Mouse (Mus musculus) megakaryocyte, embryonic 14.5 days (primary cell): ENCODE measurements around the gene Lamc3. TPM values are rescaled to one million over a fixed set of nuclear protein-coding genes. Genes with fewer than 3 reads are reported as not detected.
A peak's percentile ranks its signal among the peaks of the same experiment; 100 is the strongest.

Experiments
- H3K27me3 ChIP-seq: replicated peaks from 2 replicates; pipeline ENCODE3; 2012; ENCODE audit warnings: inconsistent platforms
- H3K36me3 ChIP-seq: replicated peaks from 2 replicates; pipeline ENCODE3; 2012; ENCODE audit warnings: low read length, inconsistent platforms, mixed read lengths
- H3K4me1 ChIP-seq: 2 replicates; pipeline ENCODE4 v1.6.1; 2012; ENCODE audit warnings: inconsistent platforms
- H3K4me3 ChIP-seq: replicated peaks from 2 replicates; pipeline ENCODE3; 2012; ENCODE audit warnings: moderate library complexity, mild to moderate bottlenecking, inconsistent platforms
- H3K9me3 ChIP-seq: 2 replicates; pipeline ENCODE4 v1.6.1; 2012; ENCODE audit warnings: inconsistent platforms
- FLI1 ChIP-seq: IDR thresholded peaks from 2 replicates; pipeline ENCODE4 v1.6.1; 2012; ENCODE audit warnings: low read length, inconsistent platforms, mixed read lengths
- GATA1 ChIP-seq: IDR thresholded peaks from 3 replicates; pipeline ENCODE4 v1.6.1; 2012; ENCODE audit warnings: mixed read lengths, low read length, inconsistent platforms, borderline replicate concordance
- polyA plus RNA-seq: library from polyadenylated mRNA; stranded (reverse); fragments of >175 nt; gene quantifications from 2 replicates; pipeline ENCODE4 v1.2.3, GENCODE M21; 2012; ENCODE audit warnings: low replicate concordance; ENCODE audit not compliant: insufficient read depth

Lamc3 gene
- not detected in 2 replicates for polyA plus RNA-seq

DNA sequence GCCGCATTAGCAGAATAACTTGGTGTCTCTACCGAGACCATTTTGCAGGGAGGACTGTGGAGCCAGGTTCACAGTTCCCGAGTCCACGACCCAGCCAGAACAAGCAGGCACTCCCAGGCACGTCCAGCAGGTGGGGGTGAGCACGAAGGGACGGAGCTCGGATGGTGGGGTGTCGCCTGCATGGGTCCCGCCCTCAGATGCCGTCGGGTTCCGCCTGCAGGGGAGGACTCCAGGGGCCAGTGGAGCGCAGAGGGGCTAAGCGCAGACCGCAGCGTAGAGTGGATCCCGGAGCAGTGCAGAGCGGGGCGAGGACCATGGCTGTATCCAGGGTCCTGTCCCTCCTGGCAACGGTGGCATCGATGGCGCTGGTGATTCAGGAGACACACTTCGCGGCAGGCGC is at the start of gene Lamc3:
Lamc3 (plus strand) TSS at position 262 of the 400 bp plus-strand sequence.
- Histone ChIP-seq H3K36me3 (no peaks in the 10 kb centered on the region), H3K4me3 (peak within 1 kb of the TSS; percentile 80), H3K4me1 (peaks cover 8% of the 10 kb centered on the region), H3K9me3 (no peaks in the 10 kb centered on the region), H3K27me3 (peaks cover 100% of the 10 kb centered on the region)
- no peak for TF ChIP-seq FLI1
- TF ChIP-seq GATA1 = no peak

DNA sequence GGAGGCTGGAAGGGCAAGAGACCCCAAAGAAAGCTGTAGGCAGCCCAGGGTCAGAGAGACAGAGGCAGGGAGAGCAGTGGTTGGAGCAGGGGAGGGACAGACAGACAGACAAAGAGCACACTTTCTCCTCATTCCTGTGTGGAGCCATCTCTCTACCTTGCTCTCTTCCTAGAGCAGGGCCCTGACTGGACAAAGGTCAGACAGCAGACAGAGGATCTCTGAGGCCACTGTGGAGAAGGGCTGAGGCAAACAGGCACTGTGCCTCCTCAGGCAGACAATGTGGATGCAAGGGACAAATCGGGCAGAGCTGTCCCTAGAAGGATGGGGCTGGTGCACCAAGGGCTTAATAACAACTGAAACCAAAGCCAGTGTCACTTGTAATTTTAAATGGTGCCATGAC is 48.2 kb upstream of the Lamc3 start:
- Histone ChIP-seq H3K9me3 (no peaks in the 10 kb centered on the region), H3K36me3 (no peaks in the 10 kb centered on the region), H3K4me3 (no peak overlapping the region), H3K4me1 (peaks cover 4% of the 10 kb centered on the region; the same call in 1 of the 2 replicates), H3K27me3 (peaks cover 96% of the 10 kb centered on the region)
- TF ChIP-seq GATA1 (no peak), FLI1 (no peak)

DNA sequence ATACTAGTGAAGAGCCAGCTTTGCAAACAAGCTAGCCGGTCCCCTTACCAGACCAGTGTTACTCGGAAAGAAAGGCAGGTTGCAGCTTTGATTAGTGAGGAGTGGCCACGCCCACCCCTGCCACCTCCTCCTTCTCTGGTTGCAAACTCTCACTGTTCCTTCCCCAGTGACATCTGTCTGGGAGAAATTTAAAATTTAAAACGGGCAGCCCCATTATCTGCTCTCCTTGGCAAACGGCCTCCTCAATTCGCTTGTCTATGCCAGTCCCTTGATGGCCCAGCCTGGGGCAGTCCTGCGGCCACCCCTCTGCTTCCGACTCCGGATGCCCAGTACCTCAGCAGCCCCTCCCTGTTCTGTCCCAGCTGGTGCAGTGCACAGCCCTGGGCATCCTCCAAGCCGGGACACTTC is 42.4 kb upstream of the Lamc3 start:
- H3K36me3 ChIP-seq = no peaks in the 10 kb centered on the region
- peaks cover 88% of the 10 kb centered on the region for H3K27me3 ChIP-seq
- H3K4me1 ChIP-seq = peaks cover 29% of the 10 kb centered on the region
- no peak overlapping the region for H3K4me3 ChIP-seq
- TF ChIP-seq FLI1 (no peak), GATA1 (no peak)
- no peaks in the 10 kb centered on the region for H3K9me3 ChIP-seq

DNA sequence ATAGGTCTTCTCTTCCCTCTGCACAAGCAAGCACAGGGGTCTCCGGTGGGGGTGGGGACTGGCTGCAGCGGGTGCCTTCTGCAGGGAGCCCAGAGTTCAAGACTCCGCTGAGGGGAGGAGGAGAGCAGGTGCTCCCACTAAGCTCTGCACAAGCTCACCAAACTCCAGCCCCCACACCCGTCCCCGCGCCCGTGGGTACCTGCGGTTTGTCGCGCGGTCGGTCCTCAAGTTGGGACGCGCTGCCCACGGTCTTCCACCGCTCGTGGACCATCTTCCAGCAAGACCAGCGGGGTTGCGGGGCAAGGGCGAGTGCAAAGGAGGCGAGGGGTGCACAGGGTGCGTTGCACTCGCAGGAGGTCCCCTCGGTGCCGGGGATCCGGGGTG is 41.6 kb upstream of the Lamc3 start:
- no peak for TF ChIP-seq FLI1
- TF ChIP-seq GATA1 = no peak
- Histone ChIP-seq H3K27me3 (peaks cover 84% of the 10 kb centered on the region), H3K9me3 (no peaks in the 10 kb centered on the region)

DNA sequence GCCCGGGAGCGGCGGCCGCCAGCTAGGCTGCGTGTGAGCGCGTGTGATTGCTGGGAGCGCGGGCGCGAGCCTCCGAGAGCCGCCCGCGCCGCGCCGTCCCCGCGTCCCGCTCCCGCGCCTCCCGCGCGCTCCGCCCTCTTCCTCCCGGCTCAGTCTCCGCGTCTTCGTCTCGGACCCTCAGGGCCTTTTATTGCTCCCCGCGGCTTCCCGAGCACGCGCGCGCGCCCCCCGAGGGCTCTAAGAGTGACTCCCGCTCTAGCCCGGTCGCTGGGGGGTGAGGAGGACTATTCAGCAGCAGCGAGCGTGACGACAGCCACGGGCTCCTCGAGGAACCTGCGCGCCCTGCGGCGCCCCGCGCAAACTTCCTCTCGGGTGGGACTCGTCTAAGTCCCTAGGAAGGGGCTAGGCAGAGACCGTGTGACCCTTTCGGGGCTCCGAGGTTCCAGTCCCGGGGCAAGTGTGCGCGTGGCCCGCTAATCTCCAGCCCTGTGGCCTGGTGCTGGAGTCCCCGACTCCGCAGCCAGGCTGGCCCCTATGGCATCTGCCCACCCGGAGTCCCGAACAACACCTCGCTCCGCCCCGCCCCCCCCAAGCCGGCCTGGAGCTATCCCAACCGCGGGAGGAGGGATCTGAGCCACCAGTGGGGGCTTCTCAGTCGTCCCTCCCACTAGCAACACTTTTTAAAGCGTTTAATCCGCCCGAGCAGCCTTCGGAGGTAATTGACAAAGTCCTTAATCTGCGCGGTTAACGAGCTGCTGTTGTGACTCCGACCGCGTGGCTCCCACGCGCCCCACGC is 41.0 kb upstream of the Lamc3 start, which contains the start of gene Fibcd1:
Fibcd1 (minus strand) TSS at position 110 of the 796 bp plus-strand sequence.
- H3K27me3 ChIP-seq = peaks cover 83% of the 10 kb centered on the region
- peaks cover 29% of the 10 kb centered on the region for H3K4me1 ChIP-seq
- no peak for TF ChIP-seq FLI1
- TF ChIP-seq GATA1 = no peak
- H3K9me3 ChIP-seq = no peaks in the 10 kb centered on the region
- peak within 1 kb of the TSS; percentile 84 for H3K4me3 ChIP-seq
- H3K36me3 ChIP-seq = no peaks in the 10 kb centered on the region

More for the DNA sequence above, 41.6 kb upstream of the Lamc3 start:
- no peaks in the 10 kb centered on the region for H3K36me3 ChIP-seq
- H3K4me3 ChIP-seq = peak overlapping the region; percentile 84
- peaks cover 29% of the 10 kb centered on the region for H3K4me1 ChIP-seq

DNA sequence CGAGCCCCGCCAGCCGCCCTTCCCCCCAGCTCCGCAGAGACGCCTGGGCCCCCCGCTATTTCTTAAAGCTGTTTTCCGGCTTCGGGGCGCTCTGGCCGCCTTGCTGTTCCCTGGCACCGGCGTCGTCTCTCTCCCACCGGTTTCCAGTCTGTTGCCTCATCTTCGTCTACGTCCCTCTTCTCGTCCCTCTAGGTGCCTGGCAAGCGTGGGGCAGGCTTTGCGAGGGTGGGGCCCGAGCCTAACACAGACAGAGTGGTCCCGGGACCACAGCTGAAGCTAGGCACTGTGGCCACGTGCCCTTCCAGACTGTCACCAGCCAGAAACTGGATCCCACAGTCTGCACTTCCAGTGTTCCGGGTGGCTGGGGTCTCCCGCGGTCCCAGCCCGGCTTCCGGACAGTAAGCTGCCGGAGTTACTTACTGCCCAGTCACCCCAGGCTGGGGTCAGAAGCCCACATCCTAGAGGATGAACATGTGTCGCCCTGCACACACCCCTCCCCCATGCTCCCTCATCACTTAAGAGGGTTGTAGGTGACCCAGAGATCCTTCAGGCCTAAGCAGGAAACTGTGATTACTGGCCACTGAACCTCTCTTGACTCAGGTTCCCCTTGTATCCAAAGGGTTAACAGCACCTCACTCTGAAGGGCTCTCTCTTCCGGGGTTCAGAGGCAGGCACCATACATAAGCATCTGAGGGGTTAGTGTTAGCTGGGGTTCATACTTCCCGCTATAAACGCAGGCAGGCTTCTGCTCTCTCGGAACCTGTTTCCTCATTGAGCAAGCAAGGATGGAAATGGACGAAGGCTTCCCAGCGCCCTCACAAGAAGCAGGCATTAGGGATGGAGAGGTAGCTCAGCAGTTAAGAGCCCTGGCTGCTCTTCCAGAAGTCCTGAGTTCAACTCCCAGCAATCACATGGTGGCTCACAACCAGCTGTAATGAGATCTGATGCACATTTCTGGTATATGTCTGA is 40.1 kb upstream of the Lamc3 start:
- Histone ChIP-seq H3K27me3 (peaks cover 83% of the 10 kb centered on the region), H3K9me3 (no peaks in the 10 kb centered on the region), H3K4me1 (peaks cover 29% of the 10 kb centered on the region), H3K4me3 (no peak overlapping the region), H3K36me3 (no peaks in the 10 kb centered on the region)
- TF ChIP-seq GATA1 (no peak), FLI1 (no peak)

DNA sequence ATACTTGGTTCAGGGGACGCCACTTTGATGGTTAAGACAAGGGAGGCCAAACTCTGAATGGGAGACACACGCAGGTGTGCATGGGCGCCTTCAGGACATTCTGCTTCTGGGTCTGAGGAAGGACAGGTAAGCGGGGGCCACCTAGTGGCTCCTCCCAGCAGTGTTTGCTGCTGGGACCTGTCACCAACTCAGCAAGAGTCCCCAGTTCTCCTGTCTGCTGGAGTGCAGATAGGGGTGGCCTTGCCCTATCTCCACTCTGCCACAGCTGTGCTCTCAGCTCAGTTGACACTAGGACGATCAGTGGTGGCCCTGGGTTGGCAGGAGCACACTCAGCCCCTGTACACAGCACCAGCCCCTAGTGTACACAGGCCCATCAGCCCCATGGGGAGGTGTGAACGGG is 39.2 kb upstream of the Lamc3 start:
- Histone ChIP-seq H3K9me3 (no peaks in the 10 kb centered on the region), H3K27me3 (peaks cover 83% of the 10 kb centered on the region), H3K36me3 (no peaks in the 10 kb centered on the region), H3K4me1 (peaks cover 29% of the 10 kb centered on the region), H3K4me3 (no peak overlapping the region)
- TF ChIP-seq FLI1 = no peak
- no peak for TF ChIP-seq GATA1

DNA sequence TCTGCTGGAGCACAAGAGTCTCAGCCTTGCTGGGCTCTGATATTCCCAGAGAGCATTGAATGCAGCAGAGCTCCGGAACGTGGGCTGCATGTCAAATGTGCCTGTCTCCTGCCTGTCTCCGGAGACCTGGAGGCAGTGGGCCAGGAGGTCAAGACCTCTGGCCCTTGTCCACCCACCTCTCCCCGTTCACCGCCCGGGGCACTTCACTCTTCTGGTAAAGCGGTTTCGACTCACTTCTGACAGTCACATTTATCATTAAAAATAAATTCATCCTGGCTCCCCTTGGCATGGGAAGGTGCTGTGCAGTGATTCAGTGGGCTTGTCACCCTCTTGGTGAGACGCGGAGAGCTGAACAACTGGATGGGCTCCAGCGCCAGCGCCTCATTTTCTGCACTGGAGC is 37.0 kb upstream of the Lamc3 start:
- Histone ChIP-seq H3K9me3 (no peaks in the 10 kb centered on the region), H3K36me3 (no peaks in the 10 kb centered on the region), H3K27me3 (peaks cover 80% of the 10 kb centered on the region), H3K4me3 (no peak overlapping the region), H3K4me1 (peaks cover 39% of the 10 kb centered on the region)
- TF ChIP-seq GATA1 = no peak
- no peak for TF ChIP-seq FLI1

DNA sequence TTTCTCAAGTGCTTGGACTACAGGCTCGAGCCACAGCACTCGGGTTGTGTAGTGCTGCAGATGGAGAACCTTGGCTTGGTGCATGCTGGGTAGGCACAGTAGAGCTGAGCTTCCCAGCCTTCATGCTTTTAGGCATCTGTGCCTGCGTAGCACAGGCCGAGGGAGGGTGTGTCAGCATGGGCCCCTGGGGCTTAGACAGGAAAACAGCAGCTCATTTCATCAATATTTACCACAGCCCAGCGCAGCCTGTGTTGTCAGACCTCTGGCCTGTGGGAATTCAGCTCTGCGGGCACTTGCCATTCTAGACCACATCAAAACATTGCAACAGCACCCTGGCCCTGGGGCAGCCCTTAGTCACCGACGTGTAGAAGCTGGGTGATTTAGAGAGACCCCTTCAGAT is 31.1 kb upstream of the Lamc3 start:
- Histone ChIP-seq H3K4me1 (peaks cover 10% of the 10 kb centered on the region; the same call in 1 of the 2 replicates), H3K27me3 (peaks cover 93% of the 10 kb centered on the region), H3K36me3 (no peaks in the 10 kb centered on the region), H3K4me3 (no peak overlapping the region), H3K9me3 (peaks cover 5% of the 10 kb centered on the region)
- TF ChIP-seq GATA1 (no peak), FLI1 (no peak)

DNA sequence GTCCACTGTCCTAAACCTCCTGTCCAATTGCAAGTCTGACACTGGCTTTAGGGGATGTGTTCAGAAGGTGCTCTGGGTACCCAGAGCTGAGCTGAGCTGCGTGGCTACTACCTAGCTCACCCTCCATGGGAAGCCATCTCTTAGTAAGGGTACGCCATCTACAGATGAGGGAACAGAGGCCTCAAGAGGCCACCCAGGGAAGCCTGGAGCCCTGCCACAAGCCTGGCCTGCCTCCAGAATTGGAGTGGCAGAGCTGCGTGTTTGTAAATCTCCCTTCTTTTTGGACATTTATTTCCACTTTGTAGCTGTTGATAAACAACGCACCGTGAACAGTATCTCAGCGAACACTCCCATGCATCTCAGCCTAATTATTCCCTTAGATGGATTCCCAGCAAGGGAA is 29.9 kb upstream of the Lamc3 start:
- Histone ChIP-seq H3K27me3 (peaks cover 92% of the 10 kb centered on the region), H3K9me3 (peaks cover 5% of the 10 kb centered on the region), H3K4me1 (peaks cover 10% of the 10 kb centered on the region; the same call in 1 of the 2 replicates), H3K4me3 (no peak overlapping the region), H3K36me3 (no peaks in the 10 kb centered on the region)
- TF ChIP-seq GATA1 (no peak), FLI1 (no peak)
